Mouse (Mus musculus) CD4-positive helper T cell, adult 2 months (primary cell): ENCODE data around the gene Cdc14b.

ENCODE experiments used
- DNase-seq: peaks from one replicate; pipeline ENCODE4 v3.0.0-alpha.2; 2012; ENCODE audit warnings: low read depth, missing footprints, low spot score

The Cdc14b gene

DNA sequence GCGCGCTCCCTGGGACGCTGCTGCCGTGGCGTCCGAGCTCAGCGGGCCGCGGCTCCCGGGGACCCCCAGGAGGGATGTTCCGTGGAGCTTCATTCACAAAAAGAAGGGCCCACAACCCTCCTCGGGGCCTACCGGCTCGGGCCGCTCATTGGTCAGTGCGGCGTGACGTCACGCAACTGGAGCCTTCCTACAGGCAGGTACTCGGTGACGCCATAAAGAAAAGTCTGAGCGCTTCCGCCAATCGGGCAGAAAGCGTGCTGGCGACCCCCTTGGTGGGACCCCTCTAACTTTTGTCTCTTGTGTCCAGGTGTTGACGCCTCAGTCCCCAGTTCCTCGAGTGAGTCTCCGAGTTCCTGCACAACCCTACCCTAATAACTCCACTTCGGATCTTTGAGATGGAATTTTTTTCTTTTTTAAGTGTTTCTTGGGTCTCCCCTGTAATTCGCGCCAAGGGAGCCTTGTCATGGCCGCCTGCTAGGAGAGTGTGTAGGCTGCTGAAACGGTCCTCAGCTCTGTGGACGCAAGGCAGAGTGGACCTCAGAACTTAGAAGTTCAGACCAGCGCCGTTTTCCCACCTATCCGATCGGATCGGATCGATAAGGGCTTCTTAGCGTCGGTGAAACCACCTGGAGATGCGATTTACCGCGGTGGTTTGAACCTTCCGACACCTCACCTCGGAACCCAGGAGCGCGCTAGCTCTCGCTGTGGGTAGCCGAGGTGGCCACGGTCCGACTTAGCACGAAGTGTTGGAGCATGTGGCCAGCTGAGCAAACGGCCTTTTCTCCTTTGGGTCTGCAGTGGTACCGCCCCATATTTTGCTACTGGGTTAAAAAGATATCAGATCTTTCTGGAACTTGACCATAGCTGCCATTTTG, at the start of gene Cdc14b:
TSS of gene Cdc14b (minus strand) at position 412 of the 875 bp plus-strand sequence.
- peak; percentile 68 for DNase-seq

GRCm38 (mm10) chr13:64322561-64323281, 47.6 kb upstream of the Cdc14b start:
- no peak for DNase-seq

DNA sequence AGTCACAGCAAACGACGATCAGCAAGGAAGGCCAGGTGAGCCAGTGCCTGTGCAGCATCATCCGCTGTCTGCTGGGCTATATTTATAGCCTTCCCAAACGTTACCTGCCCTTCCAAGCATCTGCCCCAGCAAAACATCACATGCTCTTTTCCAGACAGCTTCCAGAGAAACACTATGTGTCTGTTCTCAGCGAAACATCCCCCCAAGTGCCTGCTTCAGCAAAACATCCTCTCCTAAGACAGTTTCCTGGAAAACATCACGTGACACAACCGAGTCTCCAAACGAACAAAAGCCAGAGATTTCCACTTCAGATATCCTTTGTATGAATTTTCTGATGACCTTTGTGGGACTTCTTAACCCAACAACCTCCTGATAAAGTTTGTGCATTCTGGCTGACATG, 45.2 kb upstream of the Cdc14b start:
- DNase-seq = no peak

DNA sequence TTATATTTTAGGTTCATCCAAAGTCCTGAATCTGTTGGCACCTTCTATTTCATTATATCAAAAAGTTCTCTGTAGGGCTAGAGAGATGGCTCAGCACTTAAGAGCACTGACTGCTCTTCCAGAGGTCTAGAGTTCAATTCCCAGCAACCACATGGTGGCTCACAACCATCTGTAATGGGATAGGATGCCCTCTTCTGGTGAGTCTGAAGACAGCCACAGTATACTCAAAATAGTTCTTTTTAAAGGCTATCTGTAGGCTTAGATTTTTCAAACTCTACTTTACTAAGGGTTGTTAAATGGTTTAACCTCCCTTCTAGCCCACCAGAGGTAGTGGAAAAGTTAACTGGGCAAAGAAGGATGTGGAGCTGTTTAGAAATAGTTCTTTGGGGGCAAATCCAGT, 44.7 kb upstream of the Cdc14b start:
- no peak for DNase-seq

DNA sequence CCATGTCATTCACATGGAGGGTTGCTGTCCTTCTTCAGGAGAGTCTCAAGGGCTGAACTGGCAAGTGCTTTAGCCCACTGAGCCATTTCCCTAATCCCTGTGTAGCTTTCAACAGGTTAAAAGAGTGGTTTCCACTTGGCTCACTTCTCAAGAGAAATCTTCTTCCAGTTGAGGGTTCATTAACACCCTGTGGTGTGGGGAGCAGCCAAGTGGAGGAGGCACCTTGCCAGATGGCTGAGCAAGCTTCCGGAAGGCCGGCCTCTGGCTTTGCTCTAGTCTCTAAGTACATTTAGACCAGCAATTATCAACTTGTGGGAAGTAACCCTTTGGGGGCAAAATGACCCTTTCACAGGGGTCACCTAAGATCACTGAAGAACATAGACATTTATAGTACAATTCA, 43.3 kb upstream of the Cdc14b start:
- no peak for DNase-seq

GRCm38 (mm10) chr13:64315483-64316050, 40.5 kb upstream of the Cdc14b start:
- DNase-seq = peak; percentile 64

DNA sequence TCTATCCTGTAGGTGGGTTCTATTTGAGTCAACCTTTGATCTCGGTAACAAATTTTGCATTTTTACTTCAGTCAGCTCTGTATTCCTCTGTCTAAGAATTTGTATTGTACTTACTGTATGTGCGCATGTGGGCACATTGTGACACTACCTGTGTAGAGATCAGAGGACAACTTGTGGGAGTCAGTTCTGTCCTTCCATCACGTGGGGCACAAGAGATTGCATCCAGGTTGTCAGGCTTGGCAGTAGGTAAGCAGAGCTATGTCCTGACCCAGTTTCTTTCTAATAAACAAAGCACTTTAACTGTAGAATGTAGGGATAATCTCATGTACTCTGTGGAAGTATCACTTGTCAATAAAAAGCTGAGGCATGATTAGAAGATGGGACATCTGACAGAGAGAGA, 39.0 kb upstream of the Cdc14b start:
- DNase-seq = no peak

- DNase-seq = no peak
Measured at GRCm38 (mm10) chr13:64312916-64313289, 37.8 kb upstream of the Cdc14b start.

DNA sequence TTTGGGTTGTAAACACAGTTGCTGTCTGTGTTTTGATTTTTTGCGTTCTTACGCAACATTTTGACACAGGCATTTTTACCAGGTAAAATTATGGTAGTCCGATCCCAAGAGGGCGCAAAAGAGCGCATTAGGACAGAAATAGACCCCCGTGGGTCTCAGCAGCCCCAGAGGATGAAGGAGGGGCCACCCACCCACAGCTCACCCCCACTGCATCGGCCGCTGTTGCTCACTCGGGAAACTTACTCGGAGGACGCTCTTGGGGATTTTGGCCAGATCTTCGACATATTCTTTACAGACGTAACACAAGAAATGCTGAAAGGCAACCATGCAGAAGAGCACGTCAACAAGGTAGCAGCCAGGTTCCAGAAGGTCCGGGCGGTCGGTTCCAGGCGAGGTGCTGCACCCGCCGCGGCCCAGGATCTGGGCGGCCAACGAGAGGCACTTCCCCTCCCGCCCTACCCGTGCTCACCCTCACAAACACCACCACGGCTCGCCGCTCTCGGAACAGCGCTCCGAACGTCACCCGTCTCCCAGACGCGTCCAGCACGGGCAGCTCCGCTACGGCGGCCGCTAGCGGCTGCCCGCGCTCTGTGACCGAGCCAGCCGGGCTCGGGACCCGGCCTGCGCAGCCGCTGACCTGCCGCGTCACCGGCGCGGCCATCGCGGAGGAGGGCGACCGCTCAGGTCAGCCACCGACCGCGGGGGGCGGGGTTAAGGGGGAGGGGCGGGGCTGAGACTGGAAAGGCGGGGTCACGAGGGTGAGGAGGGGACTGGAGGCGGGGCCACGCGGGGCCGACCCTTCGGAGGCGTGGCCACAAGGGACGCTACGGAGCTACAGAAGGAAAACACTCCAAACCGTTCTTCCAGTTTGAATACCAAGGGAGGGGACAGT, 37.2 kb upstream of the Cdc14b start, which contains the start of gene Aaed1:
TSS of gene Aaed1 (minus strand) at position 687 of the 892 bp plus-strand sequence.
- DNase-seq = peak; percentile 81

- DNase-seq = no peak
Measured at GRCm38 (mm10) chr13:64311266-64311665, 36.2 kb upstream of the Cdc14b start.

- DNase-seq = no peak
Measured at GRCm38 (mm10) chr13:64310585-64310984, 35.5 kb upstream of the Cdc14b start.

GRCm38 (mm10) chr13:64309842-64310241, 34.8 kb upstream of the Cdc14b start:
- DNase-seq = no peak

DNA sequence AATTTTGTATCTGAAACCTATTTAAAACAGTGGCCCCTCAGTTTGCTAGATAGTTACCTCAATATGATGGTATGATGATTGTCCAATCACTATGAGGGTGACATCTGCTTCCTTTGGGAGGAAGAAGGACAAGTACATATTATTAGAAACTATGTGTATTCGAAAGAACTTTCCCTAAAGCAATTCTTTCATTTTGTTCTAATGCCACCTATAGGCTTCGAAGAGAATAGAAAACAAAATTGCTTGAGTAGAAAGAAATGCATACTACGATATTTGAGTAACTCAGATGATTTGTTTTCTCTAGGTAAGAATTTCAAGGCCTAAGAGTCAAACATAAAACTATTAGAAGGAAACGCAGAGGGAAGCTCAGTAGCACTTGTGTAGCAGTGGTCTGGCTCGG, 33.9 kb upstream of the Cdc14b start:
- no peak for DNase-seq

DNA sequence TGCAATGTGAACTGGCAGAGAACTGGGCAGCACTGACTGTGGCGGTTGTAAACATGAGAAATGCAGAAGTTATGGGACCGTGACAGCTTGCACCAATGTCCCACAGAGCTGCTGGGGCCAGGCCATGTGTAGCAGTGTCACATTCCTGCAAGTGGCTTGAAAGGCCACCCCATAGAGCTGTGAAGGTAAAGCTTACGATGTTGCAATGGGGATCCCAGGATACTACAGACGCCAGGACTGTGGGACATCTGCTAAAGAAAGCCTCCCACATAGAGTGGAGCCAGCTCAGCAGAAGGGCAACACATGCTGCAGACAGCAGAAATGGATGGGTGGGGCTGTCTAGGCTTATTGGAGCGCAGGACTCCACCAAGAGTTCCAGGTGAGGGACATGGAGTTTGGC, 32.4 kb upstream of the Cdc14b start:
- no peak for DNase-seq

DNA sequence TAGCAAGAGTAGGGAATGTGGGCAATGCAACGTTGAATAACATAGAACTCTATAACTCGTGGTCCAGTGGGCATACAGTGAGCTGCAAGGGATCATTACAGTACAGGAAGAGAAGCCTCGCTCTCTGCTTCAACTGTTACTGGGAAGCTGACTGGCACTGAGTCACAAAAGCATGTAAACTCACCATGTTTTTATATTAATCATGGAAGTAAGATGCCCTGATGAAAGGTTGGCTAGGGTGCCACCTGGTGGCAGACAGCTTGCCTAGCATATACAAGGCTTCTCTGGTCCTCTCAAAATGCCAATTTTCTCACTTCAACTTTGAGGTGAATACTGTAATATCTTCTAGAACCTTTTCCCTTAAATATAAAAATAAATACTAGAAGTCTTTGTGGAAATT, 31.0 kb upstream of the Cdc14b start:
- peak; percentile 74 for DNase-seq

GRCm38 (mm10) chr13:64299069-64299468, 24.0 kb upstream of the Cdc14b start:
- DNase-seq = no peak

DNA sequence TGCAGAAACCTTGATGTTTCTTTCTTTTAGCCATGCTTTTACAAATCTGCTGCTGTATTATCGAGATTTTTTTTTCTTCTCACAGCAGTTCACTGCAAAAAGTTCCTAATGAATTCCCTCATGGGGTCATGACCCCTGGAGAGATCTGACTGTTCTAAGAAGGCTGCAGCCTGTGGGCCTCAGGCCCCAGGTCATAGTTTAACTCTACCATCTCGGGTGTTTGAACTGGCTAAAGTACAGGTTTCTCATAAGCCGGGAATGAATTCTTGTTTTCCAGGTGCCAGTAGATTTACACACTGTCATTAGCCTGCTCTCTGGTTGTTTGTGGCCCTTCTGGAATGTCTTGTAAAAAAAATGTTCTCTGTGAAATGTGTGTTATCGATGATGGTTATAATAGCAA, 11.7 kb upstream of the Cdc14b start:
- no peak for DNase-seq

GRCm38 (mm10) chr13:64286321-64286720, 11.2 kb upstream of the Cdc14b start:
- no peak for DNase-seq

- no peak for DNase-seq
Measured at GRCm38 (mm10) chr13:64284676-64285075, 9.6 kb upstream of the Cdc14b start.

DNA sequence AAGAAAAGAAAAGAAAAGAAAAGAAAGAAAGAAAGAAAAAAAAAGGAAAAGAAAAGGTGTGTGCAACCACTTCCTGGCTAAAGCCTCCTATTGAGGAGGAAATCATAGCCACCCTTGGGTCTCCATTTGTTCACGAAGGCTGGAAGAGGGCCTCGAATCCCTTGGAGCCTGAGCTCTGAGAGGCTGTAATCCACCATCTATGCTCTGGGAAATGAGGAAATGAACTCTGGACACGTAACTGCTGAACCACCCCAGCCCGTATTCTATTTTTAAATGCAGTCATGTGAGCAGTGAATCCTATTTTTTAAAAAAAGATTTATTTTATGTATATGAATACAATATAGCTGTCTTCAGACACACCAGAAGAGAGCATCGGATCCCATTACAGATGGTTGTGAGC, 5.8 kb upstream of the Cdc14b start:
- no peak for DNase-seq

DNA sequence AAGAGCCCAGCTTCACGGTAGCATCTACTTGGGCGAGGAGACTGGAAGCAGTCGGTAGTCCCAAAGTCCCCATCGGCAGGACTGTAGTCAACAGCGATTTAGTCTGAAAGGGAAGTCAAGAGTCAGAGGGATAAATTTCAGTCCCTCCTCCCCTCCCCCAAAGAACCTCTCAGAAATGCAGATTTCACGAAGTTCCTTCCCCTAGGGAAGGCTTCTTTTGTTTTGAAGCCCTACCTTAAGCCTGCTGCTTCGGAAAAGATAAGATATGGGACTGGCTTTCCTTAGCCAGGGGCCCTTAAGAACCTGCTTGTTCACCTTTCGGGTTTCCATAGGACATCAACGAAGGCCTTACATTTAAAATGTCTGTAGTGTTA, 651 bp upstream of the Cdc14b start:
- DNase-seq = no peak
